Mouse (Mus musculus): ENCODE measurements around the gene Rnf167. TPM values are rescaled to one million over a fixed set of nuclear protein-coding genes. Genes with fewer than 3 reads are reported as not detected.

The Rnf167 gene
- 191 to 209 TPM (median 198 TPM) in 4 replicates for total RNA-seq (2023)

GRCm38 (mm10) chr11:70646691-70647650 is at the start of gene Rnf167, which contains the start of gene Slc25a11:
Rnf167 (plus strand) TSS chr11:70647235.
Slc25a11 (minus strand) TSS chr11:70647479.

GRCm38 (mm10) chr11:70615516-70616093 is 31.4 kb upstream of the Rnf167 start, which contains the start of gene 4930544D05Rik:
4930544D05Rik (plus strand) TSS chr11:70615848.

GRCm38 (mm10) chr11:70619101-70619500 is 27.9 kb upstream of the Rnf167 start, which contains the start of gene Chrne:
Chrne (minus strand) TSS chr11:70619216.

GRCm38 (mm10) chr11:70638714-70639278 is 8.2 kb upstream of the Rnf167 start, which contains the start of gene Gp1ba:
Gp1ba (plus strand) TSS chr11:70639122.

GRCm38 (mm10) chr11:70654198-70654922 is 7.3 kb downstream of the Rnf167 start, which contains the start of gene Pfn1:
Pfn1 (minus strand) TSS chr11:70654644.

GRCm38 (mm10) chr11:70656964-70657363 is 9.9 kb downstream of the Rnf167 start, which contains the start of gene Eno3:
Eno3 (plus strand) TSS chr11:70657202.

GRCm38 (mm10) chr11:70668771-70669505 is 21.9 kb downstream of the Rnf167 start, which contains the start of gene Spag7:
Spag7 (minus strand) TSS chr11:70669416.

GRCm38 (mm10) chr11:70687601-70688199 is 40.7 kb downstream of the Rnf167 start, which contains the start of gene Camta2:
Camta2 (minus strand) TSS chr11:70688105.

GRCm38 (mm10) chr11:70699722-70700556 is 52.9 kb downstream of the Rnf167 start, which contains the start of the genes Inca1 and Kif1c:
Inca1 (minus strand) TSS chr11:70700155.
Kif1c (plus strand) TSS chr11:70700548.

Other genes with a start within 250 kb of the Rnf167 start
- 26.2 to 28.3 TPM (median 27.4 TPM) in 4 replicates for gene Pelp1, start 237.2 kb upstream of the Rnf167 start, total RNA-seq (2023)
- 96.8 to 105 TPM (median 102 TPM) in 4 replicates for gene Arrb2, start 214.6 kb upstream of the Rnf167 start, total RNA-seq (2023)
- gene Med11, start 195.3 kb upstream of the Rnf167 start, total RNA-seq (2023): 41.2 to 54.4 TPM (median 43.1 TPM) in 4 replicates
- 0.41 to 3.1 TPM (median 0.87 TPM) in 4 replicates for gene Zmynd15, start 187.8 kb upstream of the Rnf167 start, total RNA-seq (2023)
- gene Cxcl16, start 187.3 kb upstream of the Rnf167 start, total RNA-seq (2023): 8.6 to 11.2 TPM (median 9.8 TPM) in 4 replicates
- gene Tm4sf5, start 142.0 kb upstream of the Rnf167 start, total RNA-seq (2023): not detected in 4 replicates
- not detected in 4 replicates for gene Vmo1, start 132.6 kb upstream of the Rnf167 start, total RNA-seq (2023)
- gene Gltpd2, start 128.0 kb upstream of the Rnf167 start, total RNA-seq (2023): not detected in 4 replicates
- 123 to 130 TPM (median 128 TPM) in 4 replicates for gene Psmb6, start 121.9 kb upstream of the Rnf167 start, total RNA-seq (2023)
- gene Gm40193, start 114.3 kb upstream of the Rnf167 start, total RNA-seq (2023): not detected in 4 replicates
- 3.6 to 6.9 TPM (median 4.8 TPM) in 4 replicates for gene Pld2, start 107.2 kb upstream of the Rnf167 start, total RNA-seq (2023)
- 83.2 to 99.3 TPM (median 92.6 TPM) in 4 replicates for gene Mink1, start 84.4 kb upstream of the Rnf167 start, total RNA-seq (2023)
- gene 4930544D05Rik, start 31.4 kb upstream of the Rnf167 start, total RNA-seq (2023): not detected in 4 replicates
- 2.2 TPM in 1 of 4 replicates, not detected in the others for gene Chrne, start 28.0 kb upstream of the Rnf167 start, total RNA-seq (2023)
- not detected in 4 replicates for gene Gp1ba, start 8.1 kb upstream of the Rnf167 start, total RNA-seq (2023)
- gene Slc25a11, start 244 bp downstream of the Rnf167 start, total RNA-seq (2023): 63.0 to 77.8 TPM (median 66.3 TPM) in 4 replicates
- 1,311 to 1,415 TPM (median 1,337 TPM) in 4 replicates for gene Pfn1, start 7.4 kb downstream of the Rnf167 start, total RNA-seq (2023)
- gene Eno3, start 10.0 kb downstream of the Rnf167 start, total RNA-seq (2023): 27.9 to 35.0 TPM (median 31.9 TPM) in 4 replicates
- 34.1 to 44.3 TPM (median 40.2 TPM) in 4 replicates for gene Spag7, start 22.2 kb downstream of the Rnf167 start, total RNA-seq (2023)
- 60.2 to 85.3 TPM (median 65.6 TPM) in 4 replicates for gene Camta2, start 40.9 kb downstream of the Rnf167 start, total RNA-seq (2023)
- gene Inca1, start 52.9 kb downstream of the Rnf167 start, total RNA-seq (2023): 1.4 to 2.5 TPM (median 2.2 TPM) in 4 replicates
- 27.1 to 33.9 TPM (median 29.3 TPM) in 4 replicates for gene Kif1c, start 53.3 kb downstream of the Rnf167 start, total RNA-seq (2023)
- gene Zfp3, start 117.0 kb downstream of the Rnf167 start, total RNA-seq (2023): 1.9 to 2.7 TPM (median 2.2 TPM) in 4 replicates
- gene Scimp, start 165.4 kb downstream of the Rnf167 start, total RNA-seq (2023): 22.2 to 27.1 TPM (median 23.6 TPM) in 4 replicates
- gene Rabep1, start 197.5 kb downstream of the Rnf167 start, total RNA-seq (2023): 55.4 to 60.1 TPM (median 57.9 TPM) in 4 replicates

Data from B cell, adult 62 days (primary cell).